In genomic region chr5:139387329-139388194, GRCm38 (mm10) we compare ENCODE assay signal across 8 mouse cellular contexts. TPM values are rescaled to one million over a fixed set of nuclear protein-coding genes. Genes with fewer than 3 reads are reported as not detected.
DNase-seq lines count a peak whose midpoint lies in the region; ATAC-seq and TF ChIP-seq lines count a peak whose summit lies in the region.

No protein-coding gene starts in this region.

- H3K4me2 ChIP-seq in forebrain, embryonic 16.5 days (ENCODE audit: low read length) = no peak overlapping the region
- H3K4me2 ChIP-seq in stomach, postnatal 0 days (replicated peaks; ENCODE audit: low read depth) = no peak overlapping the region

- no peaks in the 10 kb centered on the region for H3K9me3 ChIP-seq in forebrain, embryonic 16.5 days (ENCODE audit: control insufficient read depth, low read length)
- no peaks in the 10 kb centered on the region for H3K9me3 ChIP-seq in stomach, postnatal 0 days (ENCODE audit: control insufficient read depth, low read length)

- WGBS in forebrain, embryonic 16.5 days = 83% methylated on average over 10 of the region's 10 CpGs
- 84% methylated on average over 10 of the region's 10 CpGs for WGBS in stomach, postnatal 0 days

- no peaks in the 10 kb centered on the region for H3K36me3 ChIP-seq in forebrain, embryonic 16.5 days (ENCODE audit: control insufficient read depth, insufficient read depth)
- no peaks in the 10 kb centered on the region for H3K36me3 ChIP-seq in stomach, postnatal 0 days (ENCODE audit: control insufficient read depth, insufficient read depth, low read length)

- TF ChIP-seq CTCF in stomach, postnatal 0 days (IDR thresholded peaks at IDR 0.05; ENCODE audit: low read depth) = no peak

- ATAC-seq in forebrain, embryonic 16.5 days = 0 out of 2 replicates have a peak, but pooled peaks have one; percentile 21
- no peak for ATAC-seq in stomach, postnatal 0 days (ENCODE audit: low FRiP score, low TSS enrichment)

- H3K4me1 ChIP-seq in forebrain, embryonic 16.5 days (replicated peaks; ENCODE audit: control insufficient read depth, insufficient read depth, low read length) = peaks cover 3% of the 10 kb centered on the region
- H3K4me1 ChIP-seq in stomach, postnatal 0 days (replicated peaks; ENCODE audit: control insufficient read depth, insufficient read depth) = peaks cover 9% of the 10 kb centered on the region

- H3K9ac ChIP-seq in forebrain, embryonic 16.5 days (replicated peaks; ENCODE audit: low read depth, low read length) = no peak overlapping the region
- 0 out of 2 replicates have a peak overlapping the region, but pooled peaks have one; percentile 4 for H3K9ac ChIP-seq in stomach, postnatal 0 days (ENCODE audit: low read length)

- TF ChIP-seq EP300 in stomach, postnatal 0 days (optimal IDR thresholded peaks at IDR 0.05) = no peak

- H3K4me3 ChIP-seq in forebrain, embryonic 16.5 days (replicated peaks; ENCODE audit: low read length) = no peak overlapping the region
- no peak overlapping the region for H3K4me3 ChIP-seq in stomach, postnatal 0 days (ENCODE audit: low read depth, low read length)

- H3K27ac ChIP-seq in forebrain, embryonic 16.5 days (ENCODE audit: low read length) = no peak overlapping the region
- H3K27ac ChIP-seq in stomach, postnatal 0 days (replicated peaks) = peak overlapping the region; percentile 82; the same call in 1 of the 2 replicates

- H3K27me3 ChIP-seq in forebrain, embryonic 16.5 days (replicated peaks; ENCODE audit: control insufficient read depth, insufficient read depth, low read length) = no peaks in the 10 kb centered on the region
- no peaks in the 10 kb centered on the region for H3K27me3 ChIP-seq in stomach, postnatal 0 days (ENCODE audit: control insufficient read depth, insufficient read depth, low read length)

- DNase-seq in heart, adult 11 months = peak; percentile 95
- DNase-seq in heart, adult 8-10 months (ENCODE audit: low spot score) = no peak
- DNase-seq in 416B (ENCODE audit: low read depth) = peak; percentile 41
- peak; percentile 64 for DNase-seq in liver
- DNase-seq in stomach, postnatal 0 days (ENCODE audit: low spot score) = peak; percentile 45
- DNase-seq in urinary bladder, adult 18-20 months (ENCODE audit: low spot score in 2 of 2) = no peak
- no peak for DNase-seq in thymus, postnatal 0 days (ENCODE audit: low spot score)

RNA-seq across cellular contexts. Expression of gene Gpr146, which starts 10.1 kb away (rescaled TPM):
- total RNA-seq in heart, adult 8-10 months (2022) = 10 to 100 TPM; 43.1 to 55.6 (median 47.0) TPM
- 1.5 and 1.8 TPM in 2 replicates for polyA plus RNA-seq in forebrain, embryonic 16.5 days (2015; fragmentation: Nextera tagmentation; extraction: Ambion mirVana)
- 3.5 TPM in 2 replicates for polyA plus RNA-seq in stomach, postnatal 0 days (2015; fragmentation: Nextera tagmentation; extraction: Ambion mirVana)
- polyA plus RNA-seq in thymus, postnatal 0 days (2015; fragmentation: Nextera tagmentation; extraction: Ambion mirVana) = 5.5 and 7.4 TPM in 2 replicates

RNA-seq across cellular contexts. Expression of gene C130050O18Rik, which starts 17.5 kb away (rescaled TPM):
- 1 to 10 TPM in 1 of 4 experiments, under 1 TPM in 3; 0.49 to 1.2 (median 0.72) TPM for total RNA-seq in heart, adult 8-10 months (2022)
- polyA plus RNA-seq in forebrain, embryonic 16.5 days (2015; fragmentation: Nextera tagmentation; extraction: Ambion mirVana) = 0.21 and 0.37 TPM in 2 replicates
- polyA plus RNA-seq in stomach, postnatal 0 days (2015; fragmentation: Nextera tagmentation; extraction: Ambion mirVana) = 0.41 and 0.46 TPM in 2 replicates
- polyA plus RNA-seq in thymus, postnatal 0 days (2015; fragmentation: Nextera tagmentation; extraction: Ambion mirVana) = 0.54 and 0.79 TPM in 2 replicates

RNA-seq across cellular contexts. Expression of gene Cyp2w1, which starts 35.1 kb away (rescaled TPM):
- not detected for total RNA-seq in heart, adult 8-10 months (2022)
- polyA plus RNA-seq in forebrain, embryonic 16.5 days (2015; fragmentation: Nextera tagmentation; extraction: Ambion mirVana) = not detected in 2 replicates
- polyA plus RNA-seq in stomach, postnatal 0 days (2015; fragmentation: Nextera tagmentation; extraction: Ambion mirVana) = 4.8 and 8.5 TPM in 2 replicates
- polyA plus RNA-seq in thymus, postnatal 0 days (2015; fragmentation: Nextera tagmentation; extraction: Ambion mirVana) = not detected in 2 replicates

RNA-seq across cellular contexts. Expression of gene Gper1, which starts 35.4 kb away (rescaled TPM):
- total RNA-seq in heart, adult 8-10 months (2022) = 1 to 10 TPM; 1.1 to 1.6 (median 1.3) TPM
- 8.7 and 9.0 TPM in 2 replicates for polyA plus RNA-seq in forebrain, embryonic 16.5 days (2015; fragmentation: Nextera tagmentation; extraction: Ambion mirVana)
- polyA plus RNA-seq in stomach, postnatal 0 days (2015; fragmentation: Nextera tagmentation; extraction: Ambion mirVana) = 2.8 and 3.2 TPM in 2 replicates
- polyA plus RNA-seq in thymus, postnatal 0 days (2015; fragmentation: Nextera tagmentation; extraction: Ambion mirVana) = 5.2 and 6.1 TPM in 2 replicates

RNA-seq across cellular contexts. Expression of gene Cox19, which starts 36.3 kb away (rescaled TPM):
- 100 to 1,000 TPM in 3 of 4 experiments, 10 to 100 TPM in 1; 96.9 to 114 (median 106) TPM for total RNA-seq in heart, adult 8-10 months (2022)
- polyA plus RNA-seq in forebrain, embryonic 16.5 days (2015; fragmentation: Nextera tagmentation; extraction: Ambion mirVana) = 90.6 and 97.9 TPM in 2 replicates
- polyA plus RNA-seq in stomach, postnatal 0 days (2015; fragmentation: Nextera tagmentation; extraction: Ambion mirVana) = 109 and 114 TPM in 2 replicates
- polyA plus RNA-seq in thymus, postnatal 0 days (2015; fragmentation: Nextera tagmentation; extraction: Ambion mirVana) = 110 and 112 TPM in 2 replicates

Comparison
In these comparisons a context has a peak if more than half of its experiments do, and no peak if none do; other contexts are left out.
1. DNase-seq: peak in heart, adult 11 months (single experiment), 416B (single experiment), liver (single experiment) and stomach, postnatal 0 days (single experiment); none in heart, adult 8-10 months (single experiment), urinary bladder, adult 18-20 months (0 of 2) and thymus, postnatal 0 days (single experiment).